Mouse (Mus musculus) lung, postnatal 14 days (tissue): ENCODE measurements around the gene Rdh11.
"Not testable (repeated sequence)": the region's sequence is repeated elsewhere in the genome, so short reads cannot be mapped to it uniquely, and the experiment has no call there.

Experiments used
- DNase-seq: peaks from one replicate; pipeline ENCODE4 v3.0.0; 2021

Gene Rdh11

GRCm38 (mm10) chr12:79192193-79192592 lies at the start of gene Rdh11:
Rdh11 (minus strand) TSS chr12:79192293.
- DNase-seq: no peak

- no peak for DNase-seq
Measured at GRCm38 (mm10) chr12:79235485-79236080, 43.5 kb upstream of the Rdh11 start.

GRCm38 (mm10) chr12:79217511-79217910 lies 25.4 kb upstream of the Rdh11 start:
- no peak for DNase-seq

- no peak for DNase-seq
Measured at GRCm38 (mm10) chr12:79211447-79211846, 19.4 kb upstream of the Rdh11 start.

- peak; percentile 37 for DNase-seq
Measured at GRCm38 (mm10) chr12:79208703-79209464, 16.8 kb upstream of the Rdh11 start, which contains the start of gene Rdh12. Rdh12 (plus strand) TSS chr12:79208914.

GRCm38 (mm10) chr12:79201882-79202281 lies 9.8 kb upstream of the Rdh11 start:
- DNase-seq: no peak

- no peak for DNase-seq
Measured at GRCm38 (mm10) chr12:79197105-79197504, 5.0 kb upstream of the Rdh11 start.

GRCm38 (mm10) chr12:79193441-79193840 lies 1.3 kb upstream of the Rdh11 start:
- DNase-seq: peak; percentile 79

GRCm38 (mm10) chr12:79191701-79192100 lies 392 bp downstream of the Rdh11 start:
- DNase-seq: peak; percentile 76

GRCm38 (mm10) chr12:79190931-79191673 lies 991 bp downstream of the Rdh11 start:
- peak; percentile 51 for DNase-seq

GRCm38 (mm10) chr12:79185160-79185559 lies 6.9 kb downstream of the Rdh11 start:
- DNase-seq: not testable (repeated sequence)

GRCm38 (mm10) chr12:79175998-79176397 lies 16.1 kb downstream of the Rdh11 start:
- no peak for DNase-seq

GRCm38 (mm10) chr12:79173721-79174120 lies 18.4 kb downstream of the Rdh11 start:
- DNase-seq: no peak

GRCm38 (mm10) chr12:79172019-79172941 lies 19.8 kb downstream of the Rdh11 start, which contains the start of gene Vti1b:
Vti1b (minus strand) TSS chr12:79172667.
- DNase-seq: peak; percentile 89

- DNase-seq: no peak
Measured at GRCm38 (mm10) chr12:79171269-79171995, 20.7 kb downstream of the Rdh11 start.

- DNase-seq: no peak
Measured at GRCm38 (mm10) chr12:79170421-79170820, 21.7 kb downstream of the Rdh11 start.

- DNase-seq: no peak
Measured at GRCm38 (mm10) chr12:79169173-79169572, 22.9 kb downstream of the Rdh11 start.

GRCm38 (mm10) chr12:79162876-79163275 lies 29.2 kb downstream of the Rdh11 start:
- DNase-seq: no peak

- DNase-seq: no peak
Measured at GRCm38 (mm10) chr12:79149653-79150052, 42.4 kb downstream of the Rdh11 start.

- DNase-seq: no peak
Measured at GRCm38 (mm10) chr12:79141384-79141783, 50.7 kb downstream of the Rdh11 start.

GRCm38 (mm10) chr12:79140811-79141210 lies 51.3 kb downstream of the Rdh11 start:
- DNase-seq: no peak

GRCm38 (mm10) chr12:79139417-79139816 lies 52.7 kb downstream of the Rdh11 start:
- DNase-seq: no peak
